Mouse (Mus musculus): ENCODE measurements at regions not wholly inside any gene's neighbourhood (a gene's known extent, or its start where the extent isn't known, plus 50 kb on each side); places are given as distances from the start of the nearest gene placed in this dataset.

DNA sequence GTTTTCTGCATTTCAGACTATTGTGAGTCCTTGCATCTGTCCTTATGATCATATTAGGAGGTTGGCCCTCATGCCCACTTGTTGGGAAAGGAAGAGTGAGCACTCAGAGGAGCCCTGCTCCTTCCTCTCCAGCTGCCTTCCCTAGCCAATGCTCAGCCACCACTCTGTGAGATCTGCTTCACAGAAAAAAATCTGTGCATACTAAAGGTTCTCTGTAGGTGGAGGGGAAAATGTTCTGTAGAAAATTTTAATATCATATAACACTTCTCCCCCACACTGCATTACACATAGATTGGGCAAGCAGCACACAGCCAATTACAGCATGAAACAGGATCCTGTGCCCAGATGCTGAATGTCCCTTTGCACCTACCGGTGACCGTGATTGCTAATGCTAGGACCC, 185.7 kb downstream of the Lmo4 start:
- H3K27ac ChIP-seq (ENCODE audit: control insufficient read depth, insufficient read depth, low read length): no peak overlapping the region
- TF ChIP-seq CTCF (IDR thresholded peaks at IDR 0.05; ENCODE audit: borderline replicate concordance, control insufficient read depth, extremely low read depth, insufficient read depth, low read length, poor library complexity) (no peak), POLR2A (IDR thresholded peaks at IDR 0.05; ENCODE audit: control insufficient read depth, extremely low read depth, insufficient read depth, low read length, poor library complexity) (no peak)
- 0 out of 2 replicates have a peak, but pooled peaks cover 2% of the 10 kb centered on the region for H3K4me1 ChIP-seq (replicated peaks; ENCODE audit: control insufficient read depth, insufficient read depth, low read length)
- H3K36me3 ChIP-seq (ENCODE audit: control insufficient read depth, insufficient read depth, low read length): no peaks in the 10 kb centered on the region
- 92% methylated on average over 2 of the region's 2 CpGs for WGBS
- H3K27me3 ChIP-seq (ENCODE audit: control insufficient read depth, insufficient read depth, low read length): no peaks in the 10 kb centered on the region
- no peak for DNase-seq
- no peak overlapping the region for H3K4me3 ChIP-seq (ENCODE audit: control insufficient read depth, insufficient read depth, low read length)

DNA sequence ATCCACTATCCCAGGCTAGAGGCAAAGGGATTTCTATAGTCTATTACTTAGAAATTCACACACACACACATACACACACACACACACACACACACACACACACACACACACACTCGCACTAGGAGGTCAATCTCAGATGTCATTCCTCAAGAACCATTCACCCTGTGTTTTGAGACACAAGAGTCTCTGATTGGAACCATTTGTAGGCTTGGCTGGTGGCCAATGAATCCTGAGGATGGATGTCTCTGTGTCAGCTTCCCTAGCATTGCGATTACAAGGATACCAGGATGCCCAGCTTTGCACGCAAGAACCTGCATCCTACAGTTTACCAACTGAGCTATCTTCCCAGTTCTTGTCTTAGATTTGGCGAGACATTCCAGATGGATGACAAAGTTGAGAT, 186.5 kb downstream of the Lmo4 start:
- WGBS: 95% methylated on average over 4 of the region's 4 CpGs
- no peak for DNase-seq

GRCm38 (mm10) chr3:144015236-144015635, 189.8 kb downstream of the Lmo4 start:
- Histone ChIP-seq H3K36me3 (ENCODE audit: control insufficient read depth, insufficient read depth, low read length) (no peaks in the 10 kb centered on the region), H3K27ac (ENCODE audit: control insufficient read depth, insufficient read depth, low read length) (no peak overlapping the region), H3K4me1 (replicated peaks; ENCODE audit: control insufficient read depth, insufficient read depth, low read length) (peaks cover 3% of the 10 kb centered on the region; the same call in 1 of the 2 replicates), H3K27me3 (ENCODE audit: control insufficient read depth, insufficient read depth, low read length) (no peaks in the 10 kb centered on the region), H3K4me3 (ENCODE audit: control insufficient read depth, insufficient read depth, low read length) (no peak overlapping the region)
- WGBS: 67% methylated on average over 3 of the region's 3 CpGs
- no peak for DNase-seq
- TF ChIP-seq CTCF (IDR thresholded peaks at IDR 0.05; ENCODE audit: borderline replicate concordance, control insufficient read depth, extremely low read depth, insufficient read depth, low read length, poor library complexity) (no peak), POLR2A (IDR thresholded peaks at IDR 0.05; ENCODE audit: control insufficient read depth, extremely low read depth, insufficient read depth, low read length, poor library complexity) (no peak)

More for the DNA sequence above, 186.5 kb downstream of the Lmo4 start:
- TF ChIP-seq POLR2A (IDR thresholded peaks at IDR 0.05; ENCODE audit: control insufficient read depth, extremely low read depth, insufficient read depth, low read length, poor library complexity) (no peak), CTCF (IDR thresholded peaks at IDR 0.05; ENCODE audit: borderline replicate concordance, control insufficient read depth, extremely low read depth, insufficient read depth, low read length, poor library complexity) (no peak)
- no peak overlapping the region for H3K4me3 ChIP-seq (ENCODE audit: control insufficient read depth, insufficient read depth, low read length)
- no peaks in the 10 kb centered on the region for H3K36me3 ChIP-seq (ENCODE audit: control insufficient read depth, insufficient read depth, low read length)
- no peaks in the 10 kb centered on the region for H3K27me3 ChIP-seq (ENCODE audit: control insufficient read depth, insufficient read depth, low read length)
- no peak overlapping the region for H3K27ac ChIP-seq (ENCODE audit: control insufficient read depth, insufficient read depth, low read length)
- H3K4me1 ChIP-seq (replicated peaks; ENCODE audit: control insufficient read depth, insufficient read depth, low read length): 0 out of 2 replicates have a peak, but pooled peaks cover 2% of the 10 kb centered on the region

- DNase-seq: no peak
- Histone ChIP-seq H3K36me3 (ENCODE audit: control insufficient read depth, insufficient read depth, low read length) (no peaks in the 10 kb centered on the region), H3K4me3 (ENCODE audit: control insufficient read depth, insufficient read depth, low read length) (no peak overlapping the region), H3K27me3 (ENCODE audit: control insufficient read depth, insufficient read depth, low read length) (no peaks in the 10 kb centered on the region), H3K27ac (ENCODE audit: control insufficient read depth, insufficient read depth, low read length) (no peak overlapping the region), H3K4me1 (replicated peaks; ENCODE audit: control insufficient read depth, insufficient read depth, low read length) (peaks cover 3% of the 10 kb centered on the region; the same call in 1 of the 2 replicates)
- TF ChIP-seq CTCF (IDR thresholded peaks at IDR 0.05; ENCODE audit: borderline replicate concordance, control insufficient read depth, extremely low read depth, insufficient read depth, low read length, poor library complexity) (no peak), POLR2A (IDR thresholded peaks at IDR 0.05; ENCODE audit: control insufficient read depth, extremely low read depth, insufficient read depth, low read length, poor library complexity) (no peak)
- WGBS: 94% methylated on average over 8 of the region's 8 CpGs
Measured at GRCm38 (mm10) chr3:144013481-144014125, 191.4 kb downstream of the Lmo4 start.

- Histone ChIP-seq H3K4me3 (ENCODE audit: control insufficient read depth, insufficient read depth, low read length) (no peak overlapping the region), H3K27ac (ENCODE audit: control insufficient read depth, insufficient read depth, low read length) (no peak overlapping the region), H3K4me1 (replicated peaks; ENCODE audit: control insufficient read depth, insufficient read depth, low read length) (peaks cover 3% of the 10 kb centered on the region; the same call in 1 of the 2 replicates), H3K36me3 (ENCODE audit: control insufficient read depth, insufficient read depth, low read length) (no peaks in the 10 kb centered on the region), H3K27me3 (ENCODE audit: control insufficient read depth, insufficient read depth, low read length) (no peaks in the 10 kb centered on the region)
- DNase-seq: no peak
- no peak for TF ChIP-seq POLR2A (IDR thresholded peaks at IDR 0.05; ENCODE audit: control insufficient read depth, extremely low read depth, insufficient read depth, low read length, poor library complexity)
- TF ChIP-seq CTCF (IDR thresholded peaks at IDR 0.05; ENCODE audit: borderline replicate concordance, control insufficient read depth, extremely low read depth, insufficient read depth, low read length, poor library complexity): no peak
- WGBS: 90% methylated on average over 6 of the region's 6 CpGs
Measured at GRCm38 (mm10) chr3:144012820-144013219, 192.2 kb downstream of the Lmo4 start.

- Histone ChIP-seq H3K27me3 (ENCODE audit: control insufficient read depth, insufficient read depth, low read length) (no peaks in the 10 kb centered on the region), H3K4me1 (replicated peaks; ENCODE audit: control insufficient read depth, insufficient read depth, low read length) (peaks cover 3% of the 10 kb centered on the region; the same call in 1 of the 2 replicates), H3K36me3 (ENCODE audit: control insufficient read depth, insufficient read depth, low read length) (no peaks in the 10 kb centered on the region), H3K27ac (ENCODE audit: control insufficient read depth, insufficient read depth, low read length) (no peak overlapping the region), H3K4me3 (ENCODE audit: control insufficient read depth, insufficient read depth, low read length) (no peak overlapping the region)
- WGBS: 77% methylated on average over 3 of the region's 3 CpGs
- no peak for DNase-seq
- TF ChIP-seq POLR2A (IDR thresholded peaks at IDR 0.05; ENCODE audit: control insufficient read depth, extremely low read depth, insufficient read depth, low read length, poor library complexity): no peak
Measured at GRCm38 (mm10) chr3:144012173-144012572, 192.8 kb downstream of the Lmo4 start.

Data from thymus, adult 2 months (tissue).